Mouse (Mus musculus) heart, adult 2 months (tissue): ENCODE results near the gene Abca7. TPM values are rescaled to one million over a fixed set of nuclear protein-coding genes. Genes with fewer than 3 reads are reported as not detected.

Experiments
- DNase-seq, 2 experiments: peaks; one replicate each; pipeline ENCODE4 v3.0.0; 2021
- H3K27ac ChIP-seq: fragments of 200-600 bp; 2 replicates; pipeline ENCODE4 v1.8.1; 2022
- H3K27me3 ChIP-seq: fragments of 200-500 bp; 2 replicates; pipeline ENCODE4 v1.6.1; 2012; ENCODE audit warnings: mild to moderate bottlenecking, low read length, inconsistent platforms, mixed read lengths; ENCODE audit not compliant: control insufficient read depth, insufficient read depth
- H3K36me3 ChIP-seq: fragments of 200-500 bp; 2 replicates; pipeline ENCODE4 v1.6.1; 2012; ENCODE audit warnings: low read length, inconsistent platforms; ENCODE audit not compliant: control insufficient read depth, insufficient read depth
- H3K4me1 ChIP-seq: fragments of 200-500 bp; 2 replicates; pipeline ENCODE4 v1.6.1; 2011; ENCODE audit warnings: low read length; ENCODE audit not compliant: control insufficient read depth, insufficient read depth
- H3K4me3 ChIP-seq: fragments of 200-600 bp; 2 replicates; pipeline ENCODE4 v1.8.1; 2022
- H3K79me2 ChIP-seq: fragments of 200-500 bp; replicated peaks from 2 replicates; pipeline ENCODE4 v1.6.1; 2012; ENCODE audit warnings: mild to moderate bottlenecking, inconsistent platforms, low read length, moderate library complexity, mixed read lengths; ENCODE audit not compliant: control insufficient read depth, insufficient read depth
- H3K9ac ChIP-seq: fragments of 200-500 bp; 2 replicates; pipeline ENCODE4 v1.6.1; 2012; ENCODE audit warnings: low read depth, mild to moderate bottlenecking, control low read depth, inconsistent platforms, low read length, mixed read lengths
- CTCF ChIP-seq: fragments of 200-600 bp; IDR thresholded peaks from 2 replicates; pipeline ENCODE4 v1.8.1; 2022; ENCODE audit warnings: antibody characterized with exemption, mild to moderate bottlenecking, moderate library complexity
- EP300 ChIP-seq: fragments of 200-500 bp; IDR thresholded peaks from 2 replicates; pipeline ENCODE4 v1.6.1; 2011; ENCODE audit warnings: low read depth, low read length, control low read depth; ENCODE audit not compliant: insufficient read depth
- POLR2A ChIP-seq: fragments of 200-500 bp; IDR thresholded peaks from 2 replicates; pipeline ENCODE4 v1.6.1; 2011; ENCODE audit warnings: mild to moderate bottlenecking, low read depth, low read length, control low read depth; ENCODE audit not compliant: insufficient read depth
- WGBS: fragments of 180-500 bp; shearing (Covaris S2); methylation state at CpG from one replicate; pipeline ENCODE4 v1.1.7; 2018; 5-methylcytosine and 5-hydroxymethylcytosine counted together
- intact Hi-C: fragments of 180-260 bp; cut with DNase I; formaldehyde crosslinking; loops from one replicate; pipeline ENCODE4 v1.15.1; 2025
- polyA plus RNA-seq: library from polyadenylated mRNA; depleted of rRNA; stranded (reverse); fragments of >200 nt; gene quantifications from 2 replicates; pipeline ENCODE4 v1.2.3, GENCODE M21; 2012
- total RNA-seq, 2 experiments: library from RNA; stranded (reverse); gene quantifications; 2 replicates each; pipeline ENCODE4 v1.2.3; 2021

The Abca7 gene
- total and polyA plus RNA-seq, 3 experiments = 6.6 to 9.2 (median 8.0) TPM

GRCm38 (mm10) chr10:79976722-79977107 lies 19.6 kb upstream of the Abca7 start:
- Histone ChIP-seq H3K36me3 (no peaks in the 10 kb centered on the region), H3K79me2 (0 out of 2 replicates have a peak, but pooled peaks cover 3% of the 10 kb centered on the region)
- 86% methylated on average over 36 of the region's 36 CpGs for WGBS

GRCm38 (mm10) chr10:79977324-79977723 lies 19.0 kb upstream of the Abca7 start:
- no peaks in the 10 kb centered on the region for H3K27me3 ChIP-seq
- H3K79me2 ChIP-seq = 0 out of 2 replicates have a peak, but pooled peaks cover 3% of the 10 kb centered on the region
- no peaks in the 10 kb centered on the region for H3K36me3 ChIP-seq
- no peaks in the 10 kb centered on the region; the same call in 1 of the 2 replicates for H3K4me1 ChIP-seq
- 87% methylated on average over 28 of the region's 28 CpGs for WGBS
- H3K9ac ChIP-seq = no peak overlapping the region
- no peak overlapping the region for H3K27ac ChIP-seq
- no peak for DNase-seq
- TF ChIP-seq POLR2A (no peak), CTCF (no peak), EP300 (no peak)
- intact Hi-C loops = no loop called here
- H3K4me3 ChIP-seq = no peak overlapping the region

More at GRCm38 (mm10) chr10:79976722-79977107, 19.6 kb upstream of the Abca7 start:
- Histone ChIP-seq H3K9ac (no peak overlapping the region), H3K4me3 (no peak overlapping the region), H3K27ac (no peak overlapping the region), H3K27me3 (no peaks in the 10 kb centered on the region), H3K4me1 (no peaks in the 10 kb centered on the region; the same call in 1 of the 2 replicates)
- no peak for DNase-seq
- TF ChIP-seq CTCF (no peak), POLR2A (no peak), EP300 (no peak)
- intact Hi-C loops = no loop called here

GRCm38 (mm10) chr10:79978061-79978460 lies 18.2 kb upstream of the Abca7 start:
- Histone ChIP-seq H3K9ac (no peak overlapping the region), H3K27me3 (no peaks in the 10 kb centered on the region), H3K4me3 (no peak overlapping the region), H3K27ac (no peak overlapping the region), H3K4me1 (peaks cover 3% of the 10 kb centered on the region; the same call in 1 of the 2 replicates), H3K79me2 (peaks cover 3% of the 10 kb centered on the region; the same call in 1 of the 2 replicates), H3K36me3 (no peaks in the 10 kb centered on the region)
- no peak for TF ChIP-seq CTCF
- TF ChIP-seq POLR2A = no peak
- TF ChIP-seq EP300 = no peak
- no peak for DNase-seq
- WGBS = 94% methylated on average over 21 of the region's 21 CpGs
- intact Hi-C loops = no loop called here

- TF ChIP-seq POLR2A = no peak
- no peak for TF ChIP-seq CTCF
- TF ChIP-seq EP300 = no peak
- H3K36me3 ChIP-seq = no peaks in the 10 kb centered on the region
- peaks cover 6% of the 10 kb centered on the region for H3K4me1 ChIP-seq
- H3K4me3 ChIP-seq = no peak overlapping the region
- intact Hi-C loops = loop anchor here (10.0 kb wide), 1 partner anchor 285 kb away; the partner anchor contains the start of genes Dazap1 and Gamt
- WGBS = 85% methylated on average over 22 of the region's 22 CpGs
- DNase-seq = peak in 1 of 2 experiments; percentile 64
- H3K27me3 ChIP-seq = no peaks in the 10 kb centered on the region
- peak overlapping the region; percentile 71 for H3K27ac ChIP-seq
- peaks cover 5% of the 10 kb centered on the region for H3K79me2 ChIP-seq
- no peak overlapping the region for H3K9ac ChIP-seq
Measured at GRCm38 (mm10) chr10:79979401-79980155, 16.7 kb upstream of the Abca7 start.

- Histone ChIP-seq H3K36me3 (no peaks in the 10 kb centered on the region), H3K9ac (peak overlapping the region; percentile 87), H3K79me2 (peaks cover 5% of the 10 kb centered on the region), H3K4me1 (peaks cover 18% of the 10 kb centered on the region), H3K27me3 (no peaks in the 10 kb centered on the region), H3K4me3 (peak overlapping the region; percentile 75), H3K27ac (peak overlapping the region; percentile 89)
- WGBS = 42% methylated on average over 5 of the region's 5 CpGs
- intact Hi-C loops = loop anchor here (1.0 to 10.0 kb wide), 2 partner anchors 23 to 282 kb away; partner anchors contain the start of genes Dazap1, Gamt and Wdr18
- TF ChIP-seq CTCF (no peak), POLR2A (no peak), EP300 (no peak)
- no peak for DNase-seq
Measured at GRCm38 (mm10) chr10:79983205-79983604, 13.1 kb upstream of the Abca7 start.

GRCm38 (mm10) chr10:79983670-79984069 lies 12.6 kb upstream of the Abca7 start:
- Histone ChIP-seq H3K36me3 (no peaks in the 10 kb centered on the region), H3K4me3 (peak overlapping the region; percentile 75), H3K9ac (peak overlapping the region; percentile 87), H3K27ac (peak overlapping the region; percentile 89), H3K27me3 (no peaks in the 10 kb centered on the region), H3K4me1 (peaks cover 18% of the 10 kb centered on the region), H3K79me2 (peaks cover 5% of the 10 kb centered on the region)
- peak; percentile 75 to 76 for DNase-seq
- intact Hi-C loops = loop anchor here (1.0 to 10.0 kb wide), 4 partner anchors 23 to 281 kb away; partner anchors contain the start of genes Arid3a, Dazap1, Gamt and Wdr18
- 2% methylated on average over 12 of the region's 21 CpGs for WGBS
- TF ChIP-seq EP300 (0 out of 2 replicates have a peak, but pooled peaks have one; percentile 16), POLR2A (no peak), CTCF (no peak)
